Comparison of ENCODE assay signal across 8 mouse cellular contexts in the genomic region with DNA sequence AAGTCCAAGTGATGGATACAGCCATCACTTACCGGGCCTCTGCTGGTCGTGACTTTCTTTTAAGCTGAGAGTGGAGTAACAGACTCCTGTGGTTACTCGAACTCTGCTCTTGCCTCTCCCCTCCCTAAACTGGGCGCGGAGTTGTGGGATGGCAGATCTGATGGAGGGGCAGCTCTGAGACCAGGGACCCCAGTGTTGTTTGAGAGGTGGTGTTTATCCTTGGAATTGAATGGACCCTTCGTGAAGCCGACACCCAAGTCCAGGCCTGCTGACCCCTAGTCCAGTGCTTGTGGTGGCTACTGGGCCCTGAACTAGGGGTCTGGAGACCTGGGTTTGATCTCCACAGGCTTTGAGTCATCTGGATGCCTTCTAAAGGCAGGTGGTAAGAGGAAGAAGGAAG. TPM values are rescaled to one million over a fixed set of nuclear protein-coding genes. Genes with fewer than 3 reads are reported as not detected.
DNase-seq lines count a peak whose midpoint lies in the region; ATAC-seq and TF ChIP-seq lines count a peak whose summit lies in the region.

No protein-coding gene starts in this region.

- peak; percentile 23 for DNase-seq in gastrocnemius, adult 2 months
- no peak for DNase-seq in gastrocnemius, postnatal 4 days (ENCODE audit: low spot score in 2 of 2)
- peak; percentile 30 for DNase-seq in thymus, postnatal 4 days
- no peak for DNase-seq in thymus, postnatal 10 days (ENCODE audit: low spot score in 2 of 2)
- DNase-seq in right cerebral cortex, postnatal 14 days = no peak
- DNase-seq in ovary, adult 18-20 months (ENCODE audit: low spot score) = no peak
- no peak for DNase-seq in adrenal gland, postnatal 25 days

- no peak for TF ChIP-seq CTCF in gastrocnemius, adult 2 months (IDR thresholded peaks at IDR 0.05)

- peak overlapping the region; percentile 90 for H3K27ac ChIP-seq in gastrocnemius, adult 2 months
- H3K27ac ChIP-seq in liver, embryonic 12.5 days = peak overlapping the region; percentile 74; the same call in 1 of the 2 replicates

- H3K27me3 ChIP-seq in liver, embryonic 12.5 days (replicated peaks) = peaks cover 6% of the 10 kb centered on the region; the same call in 1 of the 2 replicates

- 46% methylated on average over 7 of the region's 7 CpGs for WGBS in liver, embryonic 12.5 days (ENCODE audit: insufficient replicate concordance)

- H3K9me3 ChIP-seq in liver, embryonic 12.5 days (replicated peaks) = no peaks in the 10 kb centered on the region

- intact Hi-C loops in gastrocnemius, adult 2 months (cut with DNase I) = no loop called here

- peaks cover 35% of the 10 kb centered on the region for H3K4me1 ChIP-seq in liver, embryonic 12.5 days

- peak overlapping the region; percentile 74 for H3K9ac ChIP-seq in liver, embryonic 12.5 days

- ATAC-seq in liver, embryonic 12.5 days = no peak

- H3K36me3 ChIP-seq in liver, embryonic 12.5 days = peaks cover 28% of the 10 kb centered on the region

- H3K4me2 ChIP-seq in liver, embryonic 12.5 days = peak overlapping the region; percentile 99

- H3K4me3 ChIP-seq in gastrocnemius, adult 2 months = peak overlapping the region; percentile 92
- peak overlapping the region; percentile 70 for H3K4me3 ChIP-seq in liver, embryonic 12.5 days

RNA-seq across cellular contexts. Expression of a gene that starts 0.9 kb away (rescaled TPM):
- 1 to 10 TPM; 7.7 to 8.8 TPM for total RNA-seq in gastrocnemius, adult 2 months (2021)
- total RNA-seq in gastrocnemius, postnatal 4 days (2021) = 10 to 100 TPM in 1 of 2 experiments, 1 to 10 TPM in 1; 8.6 to 10.5 TPM
- 2.4 and 2.7 TPM in 2 replicates for polyA plus RNA-seq in liver, embryonic 12.5 days (2016; fragmentation: Nextera tagmentation; extraction: Ambion mirVana)
- total RNA-seq in adrenal gland, postnatal 25 days (2021) = 16.1 and 21.0 TPM in 2 replicates

RNA-seq across cellular contexts. Expression of a gene that starts 1.0 kb away (rescaled TPM):
- total RNA-seq in gastrocnemius, adult 2 months (2021) = 10 to 100 TPM; 11.9 to 12.1 TPM
- 1 to 10 TPM; 3.4 to 5.6 TPM for total RNA-seq in gastrocnemius, postnatal 4 days (2021)
- polyA plus RNA-seq in liver, embryonic 12.5 days (2016; fragmentation: Nextera tagmentation; extraction: Ambion mirVana) = 1.6 and 1.8 TPM in 2 replicates
- 20.7 and 25.5 TPM in 2 replicates for total RNA-seq in adrenal gland, postnatal 25 days (2021)

RNA-seq across cellular contexts. Expression of a gene that starts 43.9 kb away (rescaled TPM):
- 10 to 100 TPM; 33.4 to 35.6 TPM for total RNA-seq in gastrocnemius, adult 2 months (2021)
- total RNA-seq in gastrocnemius, postnatal 4 days (2021) = 10 to 100 TPM; 36.7 to 43.8 TPM
- polyA plus RNA-seq in liver, embryonic 12.5 days (2016; fragmentation: Nextera tagmentation; extraction: Ambion mirVana) = 13.1 and 14.6 TPM in 2 replicates
- total RNA-seq in adrenal gland, postnatal 25 days (2021) = 77.9 and 100 TPM in 2 replicates

RNA-seq across cellular contexts. Expression of a gene that starts 56.7 kb away (rescaled TPM):
- total RNA-seq in gastrocnemius, adult 2 months (2021) = 1 to 10 TPM; 2.5 to 5.3 TPM
- 1 to 10 TPM; 5.1 to 5.8 TPM for total RNA-seq in gastrocnemius, postnatal 4 days (2021)
- 5.2 and 5.3 TPM in 2 replicates for polyA plus RNA-seq in liver, embryonic 12.5 days (2016; fragmentation: Nextera tagmentation; extraction: Ambion mirVana)
- 7.9 and 8.4 TPM in 2 replicates for total RNA-seq in adrenal gland, postnatal 25 days (2021)

RNA-seq across cellular contexts. Expression of a gene that starts 57.3 kb away (rescaled TPM):
- 10 to 100 TPM; 28.4 to 29.1 TPM for total RNA-seq in gastrocnemius, adult 2 months (2021)
- 10 to 100 TPM; 33.6 to 39.9 TPM for total RNA-seq in gastrocnemius, postnatal 4 days (2021)
- 58.8 and 61.7 TPM in 2 replicates for polyA plus RNA-seq in liver, embryonic 12.5 days (2016; fragmentation: Nextera tagmentation; extraction: Ambion mirVana)
- total RNA-seq in adrenal gland, postnatal 25 days (2021) = 54.6 and 64.0 TPM in 2 replicates

Comparison
In these comparisons a context has a peak if more than half of its experiments do, and no peak if none do; other contexts are left out.
1. DNase-seq: peak in gastrocnemius, adult 2 months (single experiment) and thymus, postnatal 4 days (single experiment); none in gastrocnemius, postnatal 4 days (0 of 2), thymus, postnatal 10 days (0 of 2), right cerebral cortex, postnatal 14 days (single experiment), ovary, adult 18-20 months (single experiment) and adrenal gland, postnatal 25 days (single experiment).